Mouse (Mus musculus) hindbrain, embryonic 14.5 days (tissue): Measurements from ENCODE around the gene Mad1l1. TPM values are rescaled to one million over a fixed set of nuclear protein-coding genes. Genes with fewer than 3 reads are reported as not detected.
"Not testable (repeated sequence)": the region's sequence is repeated elsewhere in the genome, so short reads cannot be mapped to it uniquely, and the experiment has no call there.

Experiments
- ATAC-seq: fragments of 200-750 bp; cut with Nextera tagmentation; 2 replicates; pipeline ENCODE4 v1.8.0; 2017; ENCODE audit warnings: moderate number of reproducible peaks, mild to moderate bottlenecking, moderate TSS enrichment, moderate library complexity; ENCODE audit not compliant: low FRiP score
- DNase-seq: peaks from one replicate; pipeline ENCODE4 v3.0.0-alpha.2; 2015; ENCODE audit warnings: low spot score
- H3K27ac ChIP-seq: fragments of 300-500 bp; sonication (generic); 2 replicates; pipeline ENCODE4 v1.5.1; 2014; ENCODE audit warnings: mild to moderate bottlenecking, moderate library complexity
- H3K27me3 ChIP-seq: fragments of 300-500 bp; sonication (generic); 2 replicates; pipeline ENCODE4 v1.6.1; 2014; ENCODE audit warnings: mild to moderate bottlenecking, low read length, mixed read lengths; ENCODE audit not compliant: control insufficient read depth, insufficient read depth
- H3K36me3 ChIP-seq: fragments of 300-500 bp; sonication (generic); replicated peaks from 2 replicates; pipeline ENCODE4 v1.6.1; 2014; ENCODE audit not compliant: control insufficient read depth, insufficient read depth
- H3K4me1 ChIP-seq: fragments of 300-500 bp; sonication (generic); replicated peaks from 2 replicates; pipeline ENCODE4 v1.6.1; 2014; ENCODE audit warnings: antibody characterized with exemption, low read length, mixed read lengths; ENCODE audit not compliant: control insufficient read depth, insufficient read depth
- H3K4me2 ChIP-seq: fragments of 300-500 bp; sonication (generic); replicated peaks from 2 replicates; pipeline ENCODE4 v1.6.1; 2014; ENCODE audit warnings: mild to moderate bottlenecking, moderate library complexity
- H3K4me3 ChIP-seq: fragments of 300-500 bp; sonication (generic); replicated peaks from 2 replicates; pipeline ENCODE4 v1.5.1; 2014; ENCODE audit warnings: mild to moderate bottlenecking, low read length
- H3K9ac ChIP-seq: fragments of 300-500 bp; sonication (generic); 2 replicates; pipeline ENCODE4 v1.6.1; 2014
- H3K9me3 ChIP-seq: fragments of 300-500 bp; sonication (generic); 2 replicates; pipeline ENCODE4 v1.6.1; 2016; ENCODE audit warnings: low read length; ENCODE audit not compliant: control insufficient read depth
- WGBS: fragments of 180-500 bp; shearing (Covaris S2); extraction: QIAGEN DNeasy Blood & Tissue Kit; methylation state at CpG from one replicate; pipeline ENCODE4 v1.1.7; 2014; 5-methylcytosine and 5-hydroxymethylcytosine counted together
- polyA plus RNA-seq: library from polyadenylated mRNA; unstranded; fragments of >200 nt; fragmentation: Nextera tagmentation; extraction: Ambion mirVana; gene quantifications from 2 replicates; pipeline ENCODE4 v1.2.1, GENCODE M21; 2014

Gene Mad1l1
- 28.3 and 28.8 TPM in 2 replicates for polyA plus RNA-seq

GRCm38 (mm10) chr5:140321042-140321755, at the start of gene Mad1l1, which contains the start of gene Nudt1:
Gene Mad1l1, minus strand, starts transcription at chr5:140321552.
Gene Nudt1, plus strand, starts transcription at chr5:140321656.
- under 1% methylated on average over 57 of the region's 60 CpGs for WGBS

GRCm38 (mm10) chr5:140370446-140371254, 49.3 kb upstream of the Mad1l1 start:
- H3K36me3 ChIP-seq: no peaks in the 10 kb centered on the region
- no peak overlapping the region for H3K4me3 ChIP-seq
- H3K27me3 ChIP-seq: no peaks in the 10 kb centered on the region
- H3K27ac ChIP-seq: no peak overlapping the region
- DNase-seq (no peak), ATAC-seq (no peak)
- H3K4me2 ChIP-seq: no peak overlapping the region
- WGBS: 81% methylated on average over 6 of the region's 6 CpGs
- H3K4me1 ChIP-seq: no peaks in the 10 kb centered on the region; the same call in 1 of the 2 replicates
- no peaks in the 10 kb centered on the region for H3K9me3 ChIP-seq
- no peak overlapping the region for H3K9ac ChIP-seq

More at GRCm38 (mm10) chr5:140321042-140321755, at the start of gene Mad1l1, which contains the start of gene Nudt1:
- H3K27me3 ChIP-seq: no peaks in the 10 kb centered on the region
- ATAC-seq (peak; percentile 91), DNase-seq (peak; percentile 97)
- no peaks in the 10 kb centered on the region for H3K9me3 ChIP-seq
- H3K9ac ChIP-seq: peak within 1 kb of the TSS; percentile 98
- H3K4me1 ChIP-seq: peaks cover 9% of the 10 kb centered on the region
- H3K4me2 ChIP-seq: peak within 1 kb of the TSS; percentile 87
- 0 out of 2 replicates have a peak, but pooled peaks cover 6% of the 10 kb centered on the region for H3K36me3 ChIP-seq
- H3K4me3 ChIP-seq: peak within 1 kb of the TSS; percentile 89
- peak within 1 kb of the TSS; percentile 74 for H3K27ac ChIP-seq

DNA sequence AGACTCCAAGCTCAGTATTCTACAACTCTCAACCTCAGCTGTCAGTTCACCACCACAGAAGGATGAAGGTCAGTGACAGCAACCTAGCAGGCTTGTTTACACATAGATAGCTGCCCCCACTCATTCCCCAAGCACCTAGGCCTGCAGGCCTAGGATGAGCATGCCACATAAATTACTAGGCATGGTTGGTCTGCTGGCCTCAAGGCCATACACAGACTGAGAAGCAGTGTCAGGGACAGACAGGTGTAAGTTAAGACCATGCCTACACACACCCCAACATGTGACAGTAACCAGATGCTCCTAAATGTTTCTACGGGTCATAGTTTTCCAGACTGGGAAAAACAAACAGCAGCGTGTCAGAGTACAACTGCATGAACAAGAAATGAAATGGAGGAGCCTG, 48.1 kb upstream of the Mad1l1 start:
- Histone ChIP-seq H3K9me3 (no peaks in the 10 kb centered on the region), H3K4me1 (no peaks in the 10 kb centered on the region; the same call in 1 of the 2 replicates), H3K4me2 (no peak overlapping the region), H3K4me3 (no peak overlapping the region), H3K36me3 (no peaks in the 10 kb centered on the region), H3K9ac (no peak overlapping the region), H3K27ac (no peak overlapping the region), H3K27me3 (no peaks in the 10 kb centered on the region)
- WGBS: 85% methylated on average over 2 of the region's 2 CpGs
- DNase-seq: no peak
- no peak for ATAC-seq

DNA sequence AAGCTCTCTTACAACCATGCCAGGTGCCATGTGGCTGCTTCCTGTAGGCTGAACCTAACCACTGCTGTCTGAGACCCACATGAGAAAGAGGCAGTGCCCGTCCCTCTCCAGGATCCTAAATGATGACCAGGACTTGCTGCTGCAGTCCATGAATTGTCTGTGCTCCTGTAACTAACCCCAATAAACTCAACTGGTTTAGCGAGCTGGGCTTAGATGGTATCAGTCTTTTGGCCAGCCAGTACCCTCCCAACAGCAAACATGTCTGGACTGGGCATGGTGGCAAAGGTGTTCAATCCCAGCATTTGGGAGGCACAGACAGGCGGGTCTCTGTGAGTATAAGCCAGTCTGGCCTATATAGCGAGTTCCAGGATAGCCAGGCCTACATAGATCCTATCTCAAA, 47.6 kb upstream of the Mad1l1 start:
- no peaks in the 10 kb centered on the region for H3K36me3 ChIP-seq
- H3K27ac ChIP-seq: no peak overlapping the region
- H3K4me3 ChIP-seq: no peak overlapping the region
- no peak overlapping the region for H3K9ac ChIP-seq
- WGBS: 97% methylated on average over 4 of the region's 4 CpGs
- DNase-seq (no peak), ATAC-seq (no peak)
- no peaks in the 10 kb centered on the region for H3K4me1 ChIP-seq
- no peaks in the 10 kb centered on the region for H3K9me3 ChIP-seq
- H3K27me3 ChIP-seq: no peaks in the 10 kb centered on the region
- no peak overlapping the region for H3K4me2 ChIP-seq

DNA sequence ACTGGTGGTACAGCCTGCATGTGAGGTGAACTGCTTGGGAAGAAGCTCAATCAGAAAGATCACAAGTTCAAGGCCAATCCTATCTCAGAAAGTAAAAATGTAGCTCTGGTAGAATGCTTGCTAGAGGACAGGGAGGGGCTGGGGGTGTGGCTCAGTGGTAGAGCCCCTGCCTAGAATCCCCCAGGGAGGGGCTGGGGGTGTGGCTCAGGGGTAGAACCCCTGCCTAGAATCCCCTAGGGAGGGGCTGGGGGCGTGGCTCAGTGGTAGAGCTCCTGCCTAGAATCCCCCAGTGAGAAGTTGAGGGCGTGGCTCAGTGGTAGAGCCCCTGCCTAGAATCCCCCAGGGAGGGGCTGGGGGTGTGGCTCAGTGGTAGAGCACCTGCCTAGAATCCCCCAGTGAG, 46.8 kb upstream of the Mad1l1 start:
- H3K36me3 ChIP-seq, H3K4me2 ChIP-seq, DNase-seq, H3K9ac ChIP-seq, H3K4me1 ChIP-seq, H3K27ac ChIP-seq, H3K9me3 ChIP-seq, ATAC-seq, H3K27me3 ChIP-seq, H3K4me3 ChIP-seq: not testable (repeated sequence)
- WGBS: 88% methylated on average over 2 of the region's 2 CpGs

GRCm38 (mm10) chr5:140364415-140364814, 43.1 kb upstream of the Mad1l1 start:
- Histone ChIP-seq H3K9ac (no peak overlapping the region), H3K36me3 (0 out of 2 replicates have a peak, but pooled peaks cover 4% of the 10 kb centered on the region), H3K4me2 (no peak overlapping the region), H3K4me1 (no peaks in the 10 kb centered on the region), H3K4me3 (no peak overlapping the region), H3K27me3 (no peaks in the 10 kb centered on the region), H3K27ac (no peak overlapping the region), H3K9me3 (no peaks in the 10 kb centered on the region)
- 96% methylated on average over 5 of the region's 5 CpGs for WGBS
- DNase-seq (no peak), ATAC-seq (no peak)

- Histone ChIP-seq H3K36me3 (peaks cover 29% of the 10 kb centered on the region), H3K4me3 (no peak overlapping the region), H3K27ac (no peak overlapping the region), H3K4me1 (no peaks in the 10 kb centered on the region), H3K9ac (no peak overlapping the region), H3K4me2 (no peak overlapping the region), H3K27me3 (no peaks in the 10 kb centered on the region), H3K9me3 (no peaks in the 10 kb centered on the region)
- 78% methylated on average over 14 of the region's 14 CpGs for WGBS
- ATAC-seq (no peak), DNase-seq (no peak)
These were observed 38.8 kb upstream of the Mad1l1 start for GRCm38 (mm10) chr5:140359930-140360674.

DNA sequence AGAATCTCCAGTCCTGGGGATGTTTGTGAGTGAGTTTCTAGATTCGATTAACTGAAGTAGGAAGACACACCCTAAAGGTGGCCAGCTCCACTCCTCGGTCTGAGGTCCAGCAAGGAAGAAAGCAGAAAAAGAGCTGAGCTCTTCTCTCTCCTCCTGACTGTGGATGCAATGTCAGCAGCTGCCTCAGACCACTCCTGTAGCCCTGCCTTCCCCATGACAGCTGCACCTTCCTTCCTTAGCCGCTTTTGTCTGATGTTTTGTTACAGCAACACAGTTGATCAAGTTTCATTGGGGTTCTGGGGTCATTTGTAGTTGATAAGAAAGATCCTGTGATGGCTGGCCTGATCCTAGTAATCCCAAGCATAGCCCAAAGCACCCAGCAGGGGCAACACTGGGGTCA, 36.1 kb upstream of the Mad1l1 start:
- ATAC-seq: no peak

GRCm38 (mm10) chr5:140355934-140356333, 34.6 kb upstream of the Mad1l1 start:
- Histone ChIP-seq H3K27ac (no peak overlapping the region), H3K4me1 (no peaks in the 10 kb centered on the region), H3K4me2 (no peak overlapping the region), H3K9ac (no peak overlapping the region), H3K27me3 (no peaks in the 10 kb centered on the region), H3K36me3 (peaks cover 64% of the 10 kb centered on the region), H3K9me3 (no peaks in the 10 kb centered on the region), H3K4me3 (no peak overlapping the region)
- DNase-seq: no peak
- WGBS: 86% methylated on average over 11 of the region's 11 CpGs
- ATAC-seq: no peak

More for the DNA sequence above, 36.1 kb upstream of the Mad1l1 start:
- 91% methylated on average over 3 of the region's 3 CpGs for WGBS
- H3K27me3 ChIP-seq: no peaks in the 10 kb centered on the region
- no peak overlapping the region for H3K4me3 ChIP-seq
- no peaks in the 10 kb centered on the region for H3K4me1 ChIP-seq
- DNase-seq: no peak
- peaks cover 52% of the 10 kb centered on the region for H3K36me3 ChIP-seq
- no peak overlapping the region for H3K4me2 ChIP-seq
- no peak overlapping the region for H3K9ac ChIP-seq
- H3K9me3 ChIP-seq: no peaks in the 10 kb centered on the region
- H3K27ac ChIP-seq: no peak overlapping the region
